Mouse (Mus musculus) liver, adult 2 months (tissue): ENCODE measurements around the gene Bex3. TPM values are rescaled to one million over a fixed set of nuclear protein-coding genes. Genes with fewer than 3 reads are reported as not detected.

Experiments used
- DNase-seq: peaks from one replicate; pipeline ENCODE4 v3.0.0-alpha.2; 2011; ENCODE audit warnings: low read depth, low spot score; ENCODE audit errors: extremely low read depth
- H3K27ac ChIP-seq: fragments of 200-500 bp; replicated peaks from 2 replicates; pipeline ENCODE4 v1.5.1; 2012; ENCODE audit warnings: low read depth, mild to moderate bottlenecking, control low read depth, inconsistent platforms, low read length; ENCODE audit not compliant: insufficient read depth
- H3K27me3 ChIP-seq: fragments of 200-500 bp; 2 replicates; pipeline ENCODE4 v1.6.1; 2012; ENCODE audit warnings: mild to moderate bottlenecking, moderate library complexity, low read length, inconsistent platforms; ENCODE audit not compliant: control insufficient read depth, insufficient read depth
- H3K36me3 ChIP-seq: fragments of 200-500 bp; 2 replicates; pipeline ENCODE4 v1.6.1; 2012; ENCODE audit warnings: low read length, inconsistent platforms; ENCODE audit not compliant: control insufficient read depth, insufficient read depth
- H3K4me1 ChIP-seq: fragments of 200-500 bp; 2 replicates; pipeline ENCODE4 v1.6.1; 2011; ENCODE audit warnings: low read length; ENCODE audit not compliant: control insufficient read depth, insufficient read depth
- H3K4me3 ChIP-seq: fragments of 200-500 bp; 2 replicates; pipeline ENCODE4 v1.5.1; 2011; ENCODE audit warnings: low read depth, mild to moderate bottlenecking, control low read depth, low read length, moderate library complexity; ENCODE audit not compliant: insufficient read depth
- H3K79me2 ChIP-seq: fragments of 200-500 bp; 2 replicates; pipeline ENCODE4 v1.6.1; 2012; ENCODE audit warnings: inconsistent platforms, mild to moderate bottlenecking, low read length, moderate library complexity; ENCODE audit not compliant: control insufficient read depth, insufficient read depth
- H3K9ac ChIP-seq: fragments of 200-500 bp; 2 replicates; pipeline ENCODE4 v1.6.1; 2012; ENCODE audit warnings: low read depth, mild to moderate bottlenecking, control low read depth, inconsistent platforms, low read length
- CTCF ChIP-seq: fragments of 200-500 bp; IDR thresholded peaks from 2 replicates; pipeline ENCODE4 v1.5.1; 2011; ENCODE audit warnings: low read depth, low read length, control low read depth
- POLR2A ChIP-seq: fragments of 200-500 bp; IDR thresholded peaks from 2 replicates; pipeline ENCODE4 v1.6.1; 2011; ENCODE audit warnings: low read length, control low read depth; ENCODE audit not compliant: insufficient read depth; ENCODE audit errors: extremely low read depth
- WGBS: fragments of 180-500 bp; shearing (Covaris S2); methylation state at CpG from one replicate; pipeline ENCODE4 v1.1.7; 2018; 5-methylcytosine and 5-hydroxymethylcytosine counted together
- polyA plus RNA-seq: library from polyadenylated mRNA; depleted of rRNA; stranded (reverse); fragments of >200 nt; gene quantifications from 2 replicates; pipeline ENCODE4 v1.2.3, GENCODE M21; 2012
- total RNA-seq: library from RNA; depleted of rRNA; stranded (reverse); fragments of >200 nt; gene quantifications from 2 replicates; pipeline ENCODE4 v1.2.3, GENCODE M21; 2014

Bex3 gene
- total and polyA plus RNA-seq, 2 experiments, result 1.5 to 1.9 TPM

DNA sequence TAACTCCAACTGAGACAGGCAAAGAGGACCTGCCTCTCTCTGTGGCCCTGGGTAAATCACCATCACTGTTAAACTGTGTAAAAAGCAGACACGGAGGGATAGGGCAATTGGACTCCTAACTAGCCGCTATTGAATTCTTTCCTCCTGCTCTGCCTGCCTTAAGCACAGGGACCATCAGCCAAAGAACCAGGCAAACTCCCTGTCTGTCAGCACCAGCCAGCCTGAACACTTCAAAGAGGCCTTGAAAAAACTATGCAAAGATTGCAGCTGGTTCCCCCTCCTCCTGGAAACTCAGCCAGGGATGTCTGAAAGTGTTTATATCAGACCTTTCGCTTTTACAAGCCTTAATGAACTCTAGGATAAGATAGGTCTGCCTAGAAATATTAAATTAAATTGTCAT, 4.5 kb downstream of the Bex3 start:
- no peak overlapping the region for H3K4me3 ChIP-seq
- no peak overlapping the region for H3K27ac ChIP-seq
- no peak for DNase-seq
- no peaks in the 10 kb centered on the region for H3K79me2 ChIP-seq
- H3K9ac ChIP-seq, result no peak overlapping the region
- WGBS, result 43% methylated on average over 3 of the region's 3 CpGs
- H3K27me3 ChIP-seq, result no peaks in the 10 kb centered on the region
- H3K36me3 ChIP-seq, result no peaks in the 10 kb centered on the region
- no peak for TF ChIP-seq POLR2A
- no peak for TF ChIP-seq CTCF
- no peaks in the 10 kb centered on the region for H3K4me1 ChIP-seq

- WGBS, result 68% methylated on average over 3 of the region's 3 CpGs
- DNase-seq, result no peak
- no peak overlapping the region for H3K9ac ChIP-seq
- no peaks in the 10 kb centered on the region for H3K79me2 ChIP-seq
- TF ChIP-seq POLR2A (no peak), CTCF (no peak)
- H3K27me3 ChIP-seq, result no peaks in the 10 kb centered on the region
- H3K4me1 ChIP-seq, result no peaks in the 10 kb centered on the region
- no peak overlapping the region for H3K4me3 ChIP-seq
- H3K27ac ChIP-seq, result no peak overlapping the region
- no peaks in the 10 kb centered on the region for H3K36me3 ChIP-seq
These were observed 5.3 kb downstream of the Bex3 start for GRCm38 (mm10) chrX:136275386-136275785.

DNA sequence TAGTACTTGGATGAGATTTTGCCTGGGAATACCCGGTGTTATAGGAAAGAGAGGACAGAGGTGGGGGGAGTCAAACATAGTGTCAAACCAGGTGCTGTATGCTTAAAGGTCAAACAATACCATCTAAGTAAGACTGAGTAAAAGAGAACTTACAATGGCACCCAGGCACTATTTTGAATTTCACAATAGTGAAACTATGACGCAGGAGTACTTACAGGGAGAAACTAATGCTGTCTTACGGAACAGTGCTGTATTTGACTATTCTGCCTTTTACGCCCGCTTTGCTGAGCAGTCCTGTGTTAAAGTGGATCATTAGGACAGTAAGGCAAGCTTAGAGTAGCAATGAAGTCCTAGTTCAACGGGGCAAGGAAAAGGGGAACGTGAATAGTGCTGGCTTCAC, 7.5 kb downstream of the Bex3 start:
- no peak for TF ChIP-seq POLR2A
- TF ChIP-seq CTCF, result no peak
- no peaks in the 10 kb centered on the region for H3K4me1 ChIP-seq
- H3K27ac ChIP-seq, result no peak overlapping the region
- H3K9ac ChIP-seq, result no peak overlapping the region
- no peak for DNase-seq
- 79% methylated on average over 7 of the region's 7 CpGs for WGBS
- no peaks in the 10 kb centered on the region for H3K79me2 ChIP-seq
- H3K36me3 ChIP-seq, result no peaks in the 10 kb centered on the region
- no peaks in the 10 kb centered on the region for H3K27me3 ChIP-seq
- H3K4me3 ChIP-seq, result no peak overlapping the region

DNA sequence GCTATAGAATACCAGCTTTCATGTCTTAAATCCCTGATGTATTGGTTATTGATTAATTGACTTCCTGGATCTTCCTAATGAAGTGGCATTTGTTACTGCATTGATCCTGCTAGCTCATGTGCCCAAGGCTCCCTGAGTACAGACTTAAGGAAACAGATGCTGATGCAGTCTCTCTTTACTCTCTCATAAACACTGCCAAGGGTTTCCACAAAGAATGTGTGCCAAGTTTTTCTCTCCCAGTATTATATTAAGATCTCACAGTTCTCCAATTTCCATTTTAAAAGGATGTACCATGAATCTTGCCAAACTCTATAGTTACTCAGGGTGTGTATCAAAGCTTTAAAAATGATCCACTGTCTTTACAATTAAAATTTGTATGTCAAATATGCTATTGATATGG, 8.3 kb downstream of the Bex3 start:
- no peaks in the 10 kb centered on the region for H3K4me1 ChIP-seq
- DNase-seq, result no peak
- no peak for TF ChIP-seq POLR2A
- no peak overlapping the region for H3K27ac ChIP-seq
- H3K9ac ChIP-seq, result no peak overlapping the region
- no peaks in the 10 kb centered on the region for H3K79me2 ChIP-seq
- H3K27me3 ChIP-seq, result no peaks in the 10 kb centered on the region
- H3K36me3 ChIP-seq, result no peaks in the 10 kb centered on the region
- H3K4me3 ChIP-seq, result no peak overlapping the region

DNA sequence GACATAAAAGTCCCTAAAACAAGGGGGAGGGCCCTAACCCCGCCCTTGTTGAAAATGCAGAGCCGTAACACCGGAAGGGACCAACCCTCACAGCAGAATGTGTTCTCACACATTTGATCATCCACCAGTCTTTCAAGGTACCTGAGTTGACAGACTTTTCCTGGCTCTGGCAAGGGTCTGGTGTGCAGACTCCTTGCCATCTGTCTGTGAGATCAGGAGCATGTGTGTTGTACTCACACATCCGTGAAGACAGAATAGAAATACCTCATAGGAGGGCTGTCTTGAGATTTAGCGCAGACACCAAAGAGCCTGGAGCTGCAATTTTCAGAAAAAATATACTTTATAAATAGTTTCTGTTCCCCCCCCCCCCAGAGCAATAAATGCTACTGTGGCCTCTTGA, 9.4 kb downstream of the Bex3 start:
- Histone ChIP-seq H3K9ac (no peak overlapping the region), H3K79me2 (no peaks in the 10 kb centered on the region), H3K4me1 (no peaks in the 10 kb centered on the region), H3K27me3 (no peaks in the 10 kb centered on the region), H3K36me3 (no peaks in the 10 kb centered on the region), H3K4me3 (no peak overlapping the region), H3K27ac (no peak overlapping the region)
- WGBS, result 97% methylated on average over 5 of the region's 5 CpGs
- DNase-seq, result no peak
- TF ChIP-seq CTCF (no peak), POLR2A (no peak)

DNA sequence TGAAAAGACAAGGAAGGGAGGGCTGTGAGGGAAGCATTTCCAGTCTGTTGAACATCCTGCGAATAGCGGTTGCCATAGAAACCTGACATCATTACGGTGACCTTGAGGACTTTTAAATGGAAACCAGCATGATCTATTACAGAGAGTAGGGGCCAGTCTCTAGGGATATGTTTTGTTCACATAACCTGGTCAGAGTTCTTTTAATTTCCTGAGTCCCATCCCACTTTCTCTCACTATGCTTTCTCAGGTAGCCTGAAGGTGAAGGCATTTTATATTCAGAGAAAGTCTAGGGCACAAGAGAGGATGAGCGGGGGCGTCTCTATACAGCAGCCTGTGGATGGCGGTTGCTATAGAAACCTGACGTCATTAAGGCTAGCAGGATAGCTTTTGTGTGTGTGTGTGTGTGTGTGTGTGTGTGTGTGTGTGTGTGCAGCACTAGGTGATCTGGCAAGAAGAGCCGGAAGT, 20.8 kb downstream of the Bex3 start:
- Histone ChIP-seq H3K27me3 (no peaks in the 10 kb centered on the region), H3K4me1 (no peaks in the 10 kb centered on the region), H3K9ac (no peak overlapping the region), H3K4me3 (no peak overlapping the region), H3K79me2 (no peaks in the 10 kb centered on the region), H3K27ac (no peak overlapping the region), H3K36me3 (no peaks in the 10 kb centered on the region)
- DNase-seq, result no peak
- TF ChIP-seq POLR2A, result no peak
- TF ChIP-seq CTCF, result no peak
- 43% methylated on average over 8 of the region's 8 CpGs for WGBS
